Mouse (Mus musculus): ENCODE data around the gene Ctsa. TPM values are rescaled to one million over a fixed set of nuclear protein-coding genes. Genes with fewer than 3 reads are reported as not detected.

The Ctsa gene
- total and polyA plus RNA-seq, 3 experiments: 19.9 to 45.5 (median 27.0) TPM

- H3K79me2 ChIP-seq (replicated peaks; ENCODE audit: control insufficient read depth, extremely low read depth, insufficient read depth, poor library complexity, severe bottlenecking): no peaks in the 10 kb centered on the region
- H3K9ac ChIP-seq (ENCODE audit: insufficient read depth, low read depth): peak within 1 kb of the TSS; percentile 63
- peak within 1 kb of the TSS; percentile 90 for H3K4me2 ChIP-seq (ENCODE audit: insufficient read depth, low read depth, poor library complexity, severe bottlenecking)
- in situ Hi-C loops (cut with MboI; ENCODE audit: low pct_ligation_motif_present, low pct_unique_long_range_greater_than_20kb, low sequenced_read_pairs): no loop called here
- dilution Hi-C loops (cut with MboI; ENCODE audit: extremely low pct_ligation_motif_present, extremely low pct_unique_long_range_greater_than_20kb, low sequenced_read_pairs): no loop called here
- H3K4me1 ChIP-seq (ENCODE audit: control insufficient read depth in 1 of 2, insufficient read depth in 2 of 2): peaks cover 7 to 17% of the 10 kb centered on the region in 2 experiments
- peak within 1 kb of the TSS; percentile 53 to 82 (median 64) for H3K4me3 ChIP-seq (replicated peaks in 1 of 3; ENCODE audit: low read depth in 2 of 3, low read length in 2 of 3, poor library complexity in 1 of 3)
- H3K9me3 ChIP-seq (replicated peaks; ENCODE audit: low read length): no peaks in the 10 kb centered on the region
- peaks cover 26% of the 10 kb centered on the region for H3K27me3 ChIP-seq (replicated peaks)
- peaks cover 0 to 22% of the 10 kb centered on the region in 2 experiments for H3K36me3 ChIP-seq (replicated peaks in 1 of 2; ENCODE audit: control insufficient read depth in 1 of 2, insufficient read depth in 1 of 2, low read length in 1 of 2)
- TF ChIP-seq USF2 (conservative IDR thresholded peaks at IDR 0.05; ENCODE audit: low read depth, low read length): no peak
- no peak for TF ChIP-seq BHLHE40 (IDR thresholded peaks at IDR 0.05; ENCODE audit: low read depth, low read length)
- TF ChIP-seq CHD1 (IDR thresholded peaks at IDR 0.05; ENCODE audit: low read depth, low read length): no peak
- no peak for TF ChIP-seq MAFK (IDR thresholded peaks at IDR 0.05; ENCODE audit: insufficient replicate concordance, low read length)
- no peak; the same call in 1 of the 2 replicates for TF ChIP-seq MXI1 (IDR thresholded peaks at IDR 0.05; ENCODE audit: low read depth, low read length)
- TF ChIP-seq NELFE (IDR thresholded peaks at IDR 0.05; ENCODE audit: low read depth, low read length): no peak; the same call in 1 of the 2 replicates
- TF ChIP-seq ZMIZ1 (IDR thresholded peaks at IDR 0.05; ENCODE audit: low read depth, low read length): peak; percentile 48; the same call in 1 of the 2 replicates
- TF ChIP-seq PAX5 (IDR thresholded peaks at IDR 0.05; ENCODE audit: low read length): no peak
- no peak for TF ChIP-seq CHD2 (IDR thresholded peaks at IDR 0.05; ENCODE audit: low read length)
- no peak for TF ChIP-seq TBP (conservative IDR thresholded peaks at IDR 0.05; ENCODE audit: low read depth, low read length)
- no peak for TF ChIP-seq UBTF (IDR thresholded peaks at IDR 0.05; ENCODE audit: low read depth, low read length)
- peak; percentile 42; the same call in 1 of the 2 replicates for TF ChIP-seq POLR2A (IDR thresholded peaks at IDR 0.05; ENCODE audit: low read depth, low read length)
- 0 out of 2 replicates have a peak, but pooled peaks have one; percentile 17 for TF ChIP-seq ELF1 (IDR thresholded peaks at IDR 0.05; ENCODE audit: low read depth, low read length)
- TF ChIP-seq MEF2A (IDR thresholded peaks at IDR 0.05; ENCODE audit: borderline replicate concordance, low read depth, low read length): no peak
- peak; percentile 17; the same call in 1 of the 2 replicates for TF ChIP-seq TCF12 (IDR thresholded peaks at IDR 0.05; ENCODE audit: low read depth, low read length)
- no peak for TF ChIP-seq IRF4 (IDR thresholded peaks at IDR 0.05; ENCODE audit: low read depth, low read length)
- no peak for TF ChIP-seq POLR2AphosphoS2 (IDR thresholded peaks at IDR 0.05; ENCODE audit: low read depth, low read length)
- TF ChIP-seq EP300 (IDR thresholded peaks at IDR 0.05; ENCODE audit: low read length): no peak
- no peak for TF ChIP-seq USF1 (IDR thresholded peaks at IDR 0.05; ENCODE audit: low read depth, low read length)
- TF ChIP-seq MAX (IDR thresholded peaks at IDR 0.05; ENCODE audit: low read length): no peak
- no peak for TF ChIP-seq JUND (conservative IDR thresholded peaks at IDR 0.05; ENCODE audit: low read depth, low read length)
- TF ChIP-seq KAT2A (IDR thresholded peaks at IDR 0.05; ENCODE audit: insufficient replicate concordance, low read length): no peak
- TF ChIP-seq RAD21 (IDR thresholded peaks at IDR 0.05; ENCODE audit: low read depth, low read length): no peak
- TF ChIP-seq GABPA (IDR thresholded peaks at IDR 0.05; ENCODE audit: insufficient replicate concordance, low read depth, low read length): no peak
- TF ChIP-seq MYC (IDR thresholded peaks at IDR 0.05; ENCODE audit: low read depth, low read length): no peak
- no peak for TF ChIP-seq NRF1 (IDR thresholded peaks at IDR 0.05; ENCODE audit: low read depth, low read length)
- TF ChIP-seq ETS1 (conservative IDR thresholded peaks at IDR 0.05; ENCODE audit: low read depth, low read length): no peak
- TF ChIP-seq CTCF (conservative IDR thresholded peaks at IDR 0.05 in 1 of 2, IDR thresholded peaks at IDR 0.05 in 1 of 2; ENCODE audit: low read depth in 2 of 2, low read length in 2 of 2): no peak; a peak in 2 of 4 replicates
- no peak within 1 kb of the TSS for H3K27ac ChIP-seq (ENCODE audit: insufficient read depth, low read depth)
- peak; percentile 45 for DNase-seq (ENCODE audit: extremely low read depth)
Observed at GRCm38 (mm10) chr2:164785481-164786387, 46.9 kb upstream of the Ctsa start, which contains the start of gene Snx21. Snx21 (plus strand) TSS chr2:164785823.
